Mouse (Mus musculus) natural killer cell, adult 2 months (primary cell): ENCODE data around the gene Btbd17.
A peak's percentile ranks its signal among the peaks of the same experiment; 100 is the strongest.

ENCODE experiments used
- DNase-seq, 2 experiments: peaks; one replicate each; pipeline ENCODE4 v3.0.0; 2022; ENCODE audit warnings: low spot score in 2 of 2

Btbd17 gene

GRCm38 (mm10) chr11:114769911-114770310 is 25.8 kb downstream of the Btbd17 start:
- DNase-seq: no peak

- peak; percentile 60 to 70 for DNase-seq
These were observed 30.6 kb downstream of the Btbd17 start, which contains the start of gene Kif19a for GRCm38 (mm10) chr11:114764820-114765818. TSS of gene Kif19a (plus strand) at chr11:114765388.

GRCm38 (mm10) chr11:114747564-114748138 is 48.1 kb downstream of the Btbd17 start:
- peak in 1 of 2 experiments; percentile 28 for DNase-seq

- DNase-seq: peak; percentile 82 to 89
These were observed 50.6 kb downstream of the Btbd17 start for GRCm38 (mm10) chr11:114745134-114745533.

GRCm38 (mm10) chr11:114741451-114741850 is 54.3 kb downstream of the Btbd17 start:
- DNase-seq: no peak
